Mouse (Mus musculus): ENCODE measurements around the gene Guk1.
"Not testable (repeated sequence)": the region's sequence is repeated elsewhere in the genome, so short reads cannot be mapped to it uniquely, and the experiment has no call there.

The Guk1 gene

DNA sequence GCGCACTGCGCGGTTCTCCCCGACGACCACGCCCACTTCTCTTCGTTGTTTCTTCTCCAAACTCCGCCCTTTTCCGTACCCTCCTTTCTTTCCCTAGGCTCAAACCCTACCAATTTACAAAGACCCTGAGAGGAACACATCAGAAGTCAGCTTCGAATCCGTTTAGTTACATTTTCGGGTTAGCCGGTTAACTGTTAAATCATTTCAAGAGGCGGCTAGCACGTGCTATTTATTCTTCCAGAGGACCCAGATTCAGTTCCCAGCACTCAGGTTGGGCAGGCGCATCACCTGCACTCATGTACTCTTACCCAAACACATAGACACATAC is at the start of gene Guk1:
Guk1 (minus strand) TSS at position 154 of the 328 bp plus-strand sequence.
- no peak for DNase-seq

DNA sequence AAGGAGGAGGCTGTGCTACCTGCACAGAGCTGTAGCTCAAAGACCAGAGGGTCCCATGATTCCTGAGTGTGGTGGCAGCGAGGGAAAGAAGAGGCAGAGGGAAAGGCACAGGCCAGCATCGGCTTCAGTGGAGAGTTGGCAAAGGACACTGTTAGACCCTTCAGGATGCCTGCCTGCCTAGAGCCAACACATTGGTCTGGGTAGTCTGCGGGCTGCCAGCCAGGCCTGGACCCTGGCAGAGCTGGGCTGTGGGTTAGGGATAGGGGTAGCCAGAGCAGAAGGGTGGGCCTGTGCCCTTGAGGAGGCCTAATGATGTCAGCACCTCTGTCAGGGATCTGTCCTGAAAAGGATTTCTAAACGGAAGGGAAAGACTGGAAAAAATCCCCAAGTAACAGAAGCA is 47.8 kb upstream of the Guk1 start:
- DNase-seq = peak; percentile 52 to 54

DNA sequence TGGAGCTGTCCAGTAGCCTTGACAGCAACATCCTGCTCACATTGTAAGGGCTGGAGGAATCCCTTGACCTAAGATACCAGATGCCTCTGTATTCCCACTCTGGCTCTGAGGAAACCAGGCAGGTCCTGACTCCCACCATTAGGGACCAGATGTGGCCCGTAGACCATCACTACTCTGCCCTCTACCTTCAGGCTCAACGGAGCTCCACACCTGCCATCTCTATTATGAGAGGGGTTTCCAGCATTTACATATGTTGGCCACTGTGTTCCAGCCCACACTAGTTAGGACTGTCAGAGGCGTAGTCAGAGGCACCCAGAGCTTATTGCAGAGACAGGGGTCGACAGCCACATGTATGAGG is 47.4 kb upstream of the Guk1 start:
- DNase-seq = no peak

DNA sequence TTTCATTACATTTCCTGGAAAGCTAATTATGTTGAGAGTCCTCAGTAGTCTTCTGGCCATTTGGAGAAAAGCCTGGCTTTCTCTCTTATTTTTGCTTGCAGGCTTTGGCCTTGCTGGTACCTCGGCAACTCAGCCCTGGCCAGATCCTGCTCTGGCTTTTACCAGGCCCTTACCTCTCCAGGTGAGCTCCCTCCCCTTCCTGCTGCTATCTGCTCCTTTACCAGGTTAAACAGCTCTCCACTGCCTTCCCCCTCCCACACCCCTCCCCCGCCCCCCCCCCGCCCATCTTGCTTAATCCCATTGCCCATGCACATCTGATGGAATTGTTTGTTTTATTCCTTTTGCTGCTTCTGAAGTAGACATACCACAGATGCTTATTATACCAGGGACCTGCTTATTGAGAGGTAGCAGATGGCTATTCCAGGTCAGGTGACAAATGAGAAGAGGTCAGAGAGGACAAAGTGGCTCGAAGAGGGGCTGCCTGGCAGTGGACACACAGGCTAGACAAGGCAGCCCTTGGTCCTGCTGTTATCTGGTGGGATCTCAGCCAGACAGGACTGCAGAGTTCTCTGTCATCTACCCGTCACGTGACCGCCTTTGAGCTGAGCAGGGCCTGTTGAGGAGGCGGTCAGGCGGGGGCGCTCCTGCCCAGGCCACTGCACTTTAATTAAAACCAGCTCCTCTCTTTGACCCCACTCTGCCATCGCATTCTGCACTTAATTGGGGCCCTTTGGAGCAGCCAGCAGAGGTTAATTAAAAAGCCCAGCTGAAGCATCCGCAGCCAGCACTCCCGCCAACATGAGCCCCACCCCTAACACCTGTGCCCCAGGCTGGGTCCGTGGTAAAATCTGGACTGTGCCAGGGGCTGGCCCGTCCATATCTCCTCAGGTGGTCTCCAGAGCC is 46.8 kb upstream of the Guk1 start:
- DNase-seq = peak; percentile 91 to 94

DNA sequence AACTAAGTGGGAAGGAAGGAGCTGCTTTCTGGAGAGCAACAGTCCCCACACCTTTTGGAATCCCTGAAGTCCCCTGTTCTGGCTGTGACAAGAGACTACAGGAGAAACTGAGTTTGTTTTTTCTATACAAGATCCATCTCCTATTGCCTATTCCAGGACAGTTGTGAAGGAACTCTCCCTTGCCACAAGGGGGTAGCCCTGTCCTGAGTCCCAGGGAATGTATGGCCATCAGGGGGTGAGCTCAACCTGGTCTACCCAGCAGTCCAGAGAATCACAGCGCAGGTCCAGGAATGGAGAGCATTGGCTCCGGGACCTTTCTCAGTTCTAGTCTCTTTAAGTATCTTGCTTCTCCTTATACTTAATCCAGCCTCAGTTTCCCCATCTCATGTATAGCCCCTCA is 40.8 kb upstream of the Guk1 start:
- DNase-seq = no peak

DNA sequence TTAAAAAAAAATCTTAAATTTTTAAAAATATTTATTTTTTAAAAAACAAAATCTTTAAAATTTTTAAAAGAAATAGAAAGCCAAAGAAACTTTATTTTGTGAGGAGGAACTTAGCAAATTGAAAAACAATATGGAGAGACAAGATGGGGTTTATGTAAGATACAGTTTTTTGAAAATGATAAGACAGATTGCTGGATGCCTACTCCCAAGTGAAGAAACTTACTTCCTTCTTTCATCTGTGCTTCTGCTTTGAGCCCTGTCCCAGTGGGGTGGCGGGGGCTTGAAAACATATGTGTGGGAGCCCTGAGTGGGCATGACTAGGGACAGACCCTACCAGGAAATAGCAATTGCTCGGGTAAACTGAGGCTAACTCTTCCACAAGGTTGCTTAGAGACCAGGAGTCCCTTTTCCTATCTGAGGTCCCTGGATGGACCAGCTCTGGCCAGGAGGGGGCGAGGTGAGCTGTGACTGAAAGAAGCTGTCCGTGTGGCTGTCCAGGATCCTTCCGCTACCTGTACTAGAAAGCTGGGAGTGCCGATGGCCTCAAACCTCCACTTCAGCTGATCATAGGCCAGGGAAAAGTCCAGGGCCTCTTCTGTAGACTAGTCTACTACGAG is 38.2 kb upstream of the Guk1 start:
- DNase-seq = peak; percentile 85 to 87

DNA sequence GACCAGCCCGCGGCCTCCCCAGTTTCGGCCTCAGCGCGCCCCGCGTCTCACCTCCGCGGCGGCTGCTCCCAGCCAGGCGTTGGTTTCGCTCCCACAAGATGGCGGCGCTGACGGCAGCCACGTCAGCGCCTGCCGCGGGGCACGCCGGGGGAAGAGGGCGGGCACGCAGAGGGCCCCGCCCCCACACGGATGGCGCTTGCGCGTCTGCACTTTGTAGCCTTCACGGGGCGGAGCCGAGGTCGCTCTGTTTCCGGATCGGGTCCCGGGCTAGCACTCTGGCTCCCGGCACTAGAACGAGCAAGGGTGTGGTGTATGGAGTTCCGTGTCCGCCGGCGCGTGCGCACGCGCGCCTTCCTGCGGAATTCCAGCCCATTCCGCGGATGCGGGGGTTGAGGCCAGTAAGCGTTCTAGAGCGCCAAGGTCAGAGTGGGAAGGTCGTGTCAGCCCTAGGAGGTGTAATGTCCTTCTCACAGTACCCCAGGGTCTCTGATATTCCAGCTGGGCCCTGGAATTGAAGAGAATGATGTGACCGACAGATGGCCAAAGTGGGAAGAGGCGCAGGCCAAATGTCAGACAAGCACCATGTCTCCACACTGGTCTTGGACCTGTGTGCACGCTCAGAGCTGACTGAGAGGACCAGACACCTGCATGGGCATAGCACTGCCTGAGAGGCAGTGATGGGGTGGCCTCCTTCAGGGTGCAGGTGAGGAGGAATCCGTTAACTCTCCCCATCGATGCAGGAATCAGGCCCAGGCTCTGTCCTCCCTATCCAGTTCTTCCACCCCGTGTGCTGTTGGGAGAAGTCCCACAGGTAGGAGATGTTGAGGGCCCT is 36.3 kb upstream of the Guk1 start, which contains the start of gene Arf1:
Arf1 (minus strand) TSS at position 149 of the 832 bp plus-strand sequence.
- DNase-seq = peak; percentile 98

DNA sequence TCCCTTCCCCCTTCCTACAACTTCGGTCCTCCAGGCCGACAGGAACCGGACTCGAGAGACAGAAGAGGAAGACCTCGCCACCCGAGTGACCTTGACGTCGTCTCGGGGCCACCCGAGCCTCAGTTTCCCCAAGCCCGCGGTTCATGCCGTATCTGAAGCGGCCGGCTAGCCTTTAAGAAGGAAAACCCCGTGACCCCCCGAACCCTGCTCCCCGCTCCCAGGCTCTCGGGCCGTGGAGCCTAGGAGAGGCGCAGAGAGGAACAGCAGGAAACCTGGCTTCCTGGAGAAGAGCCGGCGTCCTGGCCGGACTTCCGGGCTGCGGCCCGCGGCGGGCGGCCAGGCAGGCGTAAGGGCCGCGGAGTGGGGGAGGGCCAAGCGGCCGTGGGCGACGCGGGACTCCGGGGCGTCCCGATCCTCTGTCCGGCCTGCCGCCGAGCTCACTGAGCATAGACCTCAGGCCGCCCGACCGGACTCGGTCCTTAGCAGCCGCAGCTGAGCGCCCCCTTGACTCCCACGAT is 35.7 kb upstream of the Guk1 start:
- DNase-seq = no peak

DNA sequence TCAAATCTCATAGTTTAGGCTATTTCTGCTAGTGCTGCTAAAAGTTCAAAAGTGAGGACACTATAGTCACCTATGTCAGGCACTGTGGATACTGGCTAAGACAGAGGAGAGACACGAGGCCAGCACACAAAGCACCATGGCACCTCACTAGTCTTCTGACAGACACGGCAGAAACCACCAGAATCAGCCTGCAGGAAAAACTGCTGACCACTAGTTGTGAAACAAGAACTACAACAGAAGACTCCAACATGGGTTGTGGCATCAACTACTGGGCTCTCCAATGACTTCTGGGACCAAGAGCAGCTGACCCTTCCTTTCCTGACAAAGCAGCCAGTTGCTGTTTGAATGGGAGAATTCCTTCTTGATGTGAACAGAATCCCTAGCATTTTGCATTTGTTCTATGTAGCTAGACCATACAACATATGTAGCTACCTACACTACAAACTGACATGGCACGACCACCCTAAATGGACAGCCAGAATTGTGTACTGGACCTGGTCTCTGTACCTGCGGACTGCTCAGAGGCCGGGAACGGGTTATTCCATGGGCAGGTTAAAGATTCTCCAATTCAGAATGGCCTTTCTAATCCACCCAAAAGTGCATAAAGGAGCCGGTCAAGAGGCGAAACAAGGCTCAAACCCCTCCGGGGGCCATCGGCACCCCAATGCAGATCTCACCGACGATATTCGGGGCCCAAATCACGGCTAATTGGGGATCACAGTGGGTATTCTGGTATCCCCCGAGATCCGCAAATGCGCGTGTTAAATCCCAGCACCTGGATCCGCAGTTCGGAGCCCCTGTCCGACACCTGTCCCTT is 35.0 kb upstream of the Guk1 start:
- DNase-seq = peak; percentile 24 to 39

DNA sequence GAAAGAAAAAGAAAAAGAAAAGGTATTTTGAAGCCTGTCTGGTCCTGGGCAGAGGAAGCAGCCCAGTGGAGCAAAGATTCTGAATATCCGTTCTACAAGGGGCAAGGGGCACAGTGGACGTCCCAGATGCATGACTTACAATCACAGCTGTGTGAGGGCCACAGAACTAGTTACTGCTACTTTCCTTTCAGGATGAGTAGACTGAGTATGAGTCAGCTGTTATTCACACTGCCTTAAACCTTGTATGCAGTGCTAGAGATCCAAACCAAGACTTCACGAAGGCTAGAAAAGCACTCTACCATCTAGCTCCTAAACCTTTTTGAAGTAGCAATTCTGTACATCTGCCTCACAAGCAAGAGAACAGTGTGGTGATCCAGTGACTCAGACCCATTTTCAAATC is 34.2 kb upstream of the Guk1 start:
- DNase-seq = no peak

DNA sequence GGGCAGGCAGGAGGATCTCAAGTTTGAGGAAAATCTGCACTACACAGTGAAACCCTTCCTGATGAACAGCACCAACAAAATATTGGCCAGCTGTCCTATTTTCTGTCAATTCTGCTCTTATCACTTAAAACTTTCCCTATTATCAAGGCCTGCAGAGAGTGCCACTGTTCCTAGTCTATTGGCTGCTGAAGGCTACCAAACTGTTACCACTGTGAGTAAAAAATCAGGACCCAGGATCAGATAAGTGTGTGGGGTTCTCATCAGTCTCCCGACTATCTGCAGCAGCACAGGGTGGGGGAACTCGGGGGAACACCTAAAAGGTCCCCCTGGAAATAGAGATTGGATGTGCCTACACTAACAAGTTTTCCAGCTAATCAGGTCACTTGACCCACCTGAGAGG is 33.2 kb upstream of the Guk1 start:
- no peak for DNase-seq

DNA sequence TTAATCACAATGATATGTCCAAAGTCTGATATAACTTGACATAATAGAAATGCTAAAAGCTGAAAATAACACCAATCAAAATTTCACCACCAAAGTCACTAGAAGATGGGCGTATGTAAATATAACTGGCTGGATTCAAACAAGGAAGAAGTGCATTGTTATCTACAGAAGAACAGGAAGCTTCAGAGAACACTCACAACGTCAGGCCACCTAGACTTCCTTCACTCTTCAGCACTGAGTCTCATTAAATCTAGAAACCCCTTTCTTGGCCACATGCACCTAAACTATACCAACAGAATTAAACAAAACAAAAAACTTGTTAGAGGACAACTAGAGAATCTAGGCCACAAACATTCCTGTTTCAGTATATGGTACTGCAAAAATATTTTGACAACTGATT is 32.5 kb upstream of the Guk1 start:
- no peak for DNase-seq

DNA sequence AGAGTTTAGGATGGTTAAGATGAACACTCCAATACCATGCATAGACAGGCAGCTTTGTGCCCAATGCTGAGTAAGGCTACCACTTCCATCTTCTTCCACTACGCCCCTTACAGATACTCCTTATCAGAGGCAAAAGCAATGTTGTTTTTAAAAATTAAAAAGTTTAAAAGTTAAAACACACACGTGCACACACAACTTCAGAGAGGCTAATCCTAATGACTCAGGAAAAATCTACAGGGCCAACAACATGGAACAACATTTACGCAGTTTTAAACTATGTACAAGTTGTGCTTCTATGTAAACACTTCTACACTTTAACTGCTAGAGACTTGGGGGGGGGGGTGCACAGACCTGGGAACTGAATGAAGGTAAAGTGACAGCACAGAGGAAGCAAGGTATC is 32.0 kb upstream of the Guk1 start:
- DNase-seq = no peak

DNA sequence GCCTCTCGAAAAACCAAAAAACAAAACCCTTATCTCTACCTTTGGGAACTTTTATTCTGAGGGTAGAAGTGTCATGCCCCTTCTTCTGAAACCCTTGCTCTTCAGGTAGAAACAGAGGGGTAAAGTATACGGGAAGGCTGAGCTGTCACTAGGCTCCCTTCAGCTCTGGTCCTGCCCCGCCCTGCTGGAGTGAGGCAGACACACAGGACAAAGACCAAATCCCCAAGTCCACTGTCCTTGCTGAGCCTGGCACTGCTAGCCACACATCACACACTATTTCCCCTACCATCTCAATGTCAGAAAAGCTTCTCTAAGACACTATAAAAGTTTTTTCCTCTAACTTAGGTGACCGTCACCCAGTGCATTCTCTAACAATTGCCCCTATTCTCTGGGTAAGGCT is 30.3 kb upstream of the Guk1 start:
- DNase-seq = no peak

DNA sequence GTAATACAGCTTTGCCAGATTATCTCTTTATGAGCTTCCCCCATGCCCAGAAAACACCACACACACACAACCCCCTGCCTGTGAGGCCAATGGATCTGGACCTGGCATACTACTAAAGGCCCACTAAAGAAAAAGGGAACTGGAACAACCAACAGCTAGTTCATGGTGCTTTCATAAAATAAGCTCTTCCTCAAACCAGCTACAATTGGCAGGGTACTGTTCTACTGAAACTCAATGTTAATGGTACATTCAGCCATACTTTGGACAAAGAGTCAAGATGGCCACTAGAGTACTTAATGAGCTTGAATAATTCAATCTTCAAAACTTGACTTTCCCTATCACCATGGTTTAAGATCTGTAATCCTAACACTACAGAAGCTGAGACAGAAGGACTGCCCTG is 29.6 kb upstream of the Guk1 start:
- DNase-seq = no peak

DNA sequence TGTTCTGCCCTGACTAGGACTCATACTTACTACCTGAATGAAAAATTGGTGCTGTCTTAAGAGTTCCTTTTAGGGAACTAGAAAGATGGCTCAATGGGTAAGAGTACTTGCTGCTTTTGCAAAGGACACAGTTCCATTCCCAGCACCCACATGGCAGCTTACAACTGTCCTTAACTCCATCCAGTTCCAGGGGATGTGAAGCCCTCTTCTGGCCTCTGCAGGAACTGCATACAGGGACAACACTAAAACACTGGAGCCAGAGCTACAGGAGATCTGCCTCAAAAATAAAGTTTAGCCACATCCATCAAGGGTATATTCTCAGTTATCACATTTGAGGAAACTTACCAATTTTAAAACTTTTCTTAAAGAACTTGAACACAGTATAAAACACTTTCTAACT is 27.1 kb upstream of the Guk1 start:
- peak in 1 of 2 experiments; percentile 57 for DNase-seq

DNA sequence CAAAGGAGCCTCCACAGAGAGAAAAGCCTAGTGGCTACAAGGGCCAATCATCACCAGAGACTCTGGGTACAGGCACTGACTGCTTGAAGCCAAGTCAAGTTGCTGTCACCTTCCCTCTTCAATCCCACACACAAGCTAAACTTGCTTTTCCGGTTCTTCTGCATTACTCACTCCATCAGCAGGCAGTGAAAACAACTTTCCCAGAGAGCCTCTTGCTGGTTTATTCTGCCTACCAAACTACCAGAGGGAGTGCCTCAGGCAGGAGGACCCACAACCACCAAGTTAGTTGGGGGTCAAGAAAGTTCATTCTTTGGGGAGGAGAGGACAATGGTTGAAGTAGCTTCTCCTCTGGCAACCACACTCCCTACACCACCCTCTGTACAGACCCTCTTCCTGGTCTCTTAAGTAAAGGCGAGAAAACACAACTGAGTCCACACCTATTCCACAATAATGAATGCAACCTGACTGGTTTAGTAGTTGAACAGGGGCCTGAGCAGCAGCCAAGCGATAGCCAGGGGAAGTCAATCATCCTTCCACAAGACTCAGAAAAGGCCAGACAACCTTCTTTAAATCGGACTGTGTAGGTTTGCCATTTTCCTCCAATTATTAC is 26.5 kb upstream of the Guk1 start:
- DNase-seq = no peak

DNA sequence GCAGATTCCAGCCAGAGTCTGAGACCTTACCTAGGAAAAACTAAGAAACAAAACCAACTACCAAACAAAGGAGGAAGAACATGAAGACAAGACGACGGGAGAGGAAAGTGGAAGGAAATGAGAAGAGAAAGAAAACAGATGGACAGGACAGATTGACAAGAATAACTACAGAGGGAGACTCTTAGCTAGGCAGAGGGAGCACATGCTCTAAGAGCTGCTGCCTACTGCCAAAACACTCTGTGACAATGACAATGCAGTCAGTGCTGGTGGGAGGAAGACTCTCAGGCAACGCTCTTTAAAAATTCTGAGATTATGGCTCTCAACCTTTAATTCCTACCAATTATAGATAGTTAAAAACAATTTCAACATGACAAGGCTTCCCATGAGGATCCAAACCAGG is 24.9 kb upstream of the Guk1 start:
- DNase-seq = no peak

DNA sequence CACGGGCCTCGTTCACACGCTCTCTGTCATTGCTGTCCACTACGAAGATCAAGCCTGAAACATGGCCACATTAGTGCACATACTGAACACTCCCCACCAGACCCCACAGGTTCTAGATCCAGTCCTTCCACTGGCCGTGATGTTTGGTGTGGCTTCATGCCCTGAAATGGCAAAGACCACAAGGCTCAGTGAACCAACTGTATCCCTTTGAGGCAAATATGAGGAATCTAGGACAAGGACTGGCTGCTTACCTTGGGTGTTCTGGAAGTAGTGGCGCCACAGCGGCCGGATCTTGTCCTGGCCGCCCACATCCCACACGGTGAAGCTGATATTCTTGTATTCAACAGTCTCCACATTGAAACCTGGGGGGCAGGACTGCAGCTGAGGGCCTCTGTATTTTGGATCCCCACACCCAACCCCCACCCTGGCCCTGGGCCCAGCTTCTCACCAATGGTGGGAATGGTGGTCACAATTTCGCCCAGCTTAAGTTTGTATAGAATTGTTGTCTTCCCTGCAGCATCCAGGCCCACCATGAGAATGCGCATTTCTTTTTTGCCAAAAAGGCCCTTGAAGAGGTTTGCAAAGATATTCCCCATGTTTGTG is 21.0 kb upstream of the Guk1 start:
- peak in 1 of 2 experiments; percentile 50 for DNase-seq

DNA sequence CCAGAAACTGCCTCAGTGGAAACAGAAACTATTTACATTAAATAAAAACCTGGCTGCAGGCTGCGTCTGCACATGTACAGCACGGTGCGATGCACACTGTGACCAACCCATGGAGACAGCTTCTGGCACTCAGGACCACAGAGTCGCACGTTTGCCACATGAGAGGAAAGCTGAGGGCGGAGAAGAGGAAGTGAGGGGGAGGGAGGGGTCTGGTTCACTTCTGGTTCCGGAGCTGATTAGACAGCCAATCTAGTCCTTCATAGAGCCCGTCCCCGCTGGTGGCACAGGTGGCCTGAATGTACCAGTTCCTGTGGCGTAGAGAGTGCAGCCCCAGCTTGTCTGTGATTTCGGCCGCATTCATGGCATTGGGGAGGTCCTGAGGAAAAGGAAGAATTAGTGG is 20.3 kb upstream of the Guk1 start:
- DNase-seq = not testable (repeated sequence)

DNA sequence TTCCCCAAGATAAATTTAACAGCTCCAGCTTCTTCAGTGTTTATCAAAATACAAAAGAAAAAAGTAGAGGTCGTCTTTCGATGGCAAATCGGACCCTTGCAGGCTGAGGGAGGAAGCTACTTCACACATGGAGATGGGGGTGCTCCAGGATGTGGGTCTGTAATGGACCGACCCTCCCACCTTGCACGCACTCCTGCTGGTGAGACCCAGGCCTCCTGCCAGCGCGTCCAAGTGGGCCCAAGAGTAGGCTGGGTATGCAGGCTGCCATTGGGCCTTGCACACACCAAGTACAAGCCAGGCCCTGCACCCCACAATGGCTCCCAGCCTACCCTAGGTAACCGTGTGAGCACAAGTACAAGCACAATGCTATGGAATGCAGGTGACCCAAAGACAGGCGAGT is 19.5 kb upstream of the Guk1 start:
- DNase-seq = not testable (repeated sequence)

DNA sequence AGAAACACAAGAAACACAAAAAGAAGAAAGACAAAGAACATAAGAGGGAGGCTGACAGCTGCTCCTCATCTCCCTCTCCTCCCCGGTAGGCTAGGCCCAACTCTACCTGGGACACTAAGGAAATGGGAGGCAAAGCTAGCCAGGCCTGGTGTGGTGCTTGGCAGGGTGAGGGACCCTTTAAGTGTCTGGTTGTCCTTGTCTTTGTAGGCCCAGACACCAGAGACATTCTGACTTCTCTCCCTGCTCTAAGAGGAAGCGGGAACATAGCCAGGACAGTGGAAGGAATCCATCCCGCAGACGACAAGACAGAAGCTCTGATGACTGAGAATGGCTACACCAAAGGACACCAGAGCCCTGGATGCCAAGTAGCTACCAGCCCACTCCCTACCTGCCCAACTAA is 18.0 kb upstream of the Guk1 start:
- no peak for DNase-seq

Measured in cerebellum, postnatal 14 days (tissue).